ENCODE assay signal across 8 mouse cellular contexts in genomic region chr11:115765103-115765606, GRCm38 (mm10). TPM values are rescaled to one million over a fixed set of nuclear protein-coding genes. Genes with fewer than 3 reads are reported as not detected.
DNase-seq lines count a peak whose midpoint lies in the region; ATAC-seq and TF ChIP-seq lines count a peak whose summit lies in the region.

Gene Tmem94, plus strand, starts transcription at chr11:115765433.

- peak within 1 kb of the TSS; percentile 78 for H3K9ac ChIP-seq in kidney, embryonic 14.5 days (ENCODE audit: low read depth, low read length)
- H3K9ac ChIP-seq in limb, embryonic 15.5 days, result peak within 1 kb of the TSS; percentile 87

- peaks cover 17% of the 10 kb centered on the region for H3K4me1 ChIP-seq in bone marrow macrophage, adult 2 months (ENCODE audit: control insufficient read depth, insufficient read depth, low read length)
- H3K4me1 ChIP-seq in embryonic fibroblast, embryonic 13.5 days (ENCODE audit: control insufficient read depth, insufficient read depth, low read length), result no peaks in the 10 kb centered on the region
- peaks cover 21% of the 10 kb centered on the region for H3K4me1 ChIP-seq in kidney, embryonic 14.5 days (ENCODE audit: control insufficient read depth, insufficient read depth, low read length)
- H3K4me1 ChIP-seq in limb, embryonic 15.5 days, result peaks cover 18% of the 10 kb centered on the region

- H3K36me3 ChIP-seq in kidney, embryonic 14.5 days (ENCODE audit: control insufficient read depth, insufficient read depth, low read length), result no peaks in the 10 kb centered on the region
- H3K36me3 ChIP-seq in limb, embryonic 15.5 days, result no peaks in the 10 kb centered on the region

- H3K4me3 ChIP-seq in bone marrow macrophage, adult 2 months (ENCODE audit: insufficient read depth, low read length), result peak within 1 kb of the TSS; percentile 78
- H3K4me3 ChIP-seq in embryonic fibroblast, embryonic 13.5 days (ENCODE audit: insufficient read depth, low read length), result peak within 1 kb of the TSS; percentile 80
- H3K4me3 ChIP-seq in kidney, embryonic 14.5 days (ENCODE audit: low read length), result peak within 1 kb of the TSS; percentile 81
- peak within 1 kb of the TSS; percentile 87 for H3K4me3 ChIP-seq in limb, embryonic 15.5 days

- WGBS in kidney, embryonic 14.5 days, result under 1% methylated on average over 31 of the region's 32 CpGs
- WGBS in limb, embryonic 15.5 days, result under 1% methylated on average over 32 of the region's 32 CpGs

- peak within 1 kb of the TSS; percentile 33 for H3K27ac ChIP-seq in bone marrow macrophage, adult 2 months (ENCODE audit: insufficient read depth, low read depth, low read length)
- H3K27ac ChIP-seq in embryonic fibroblast, embryonic 13.5 days (ENCODE audit: insufficient read depth, low read length), result peak within 1 kb of the TSS; percentile 63
- H3K27ac ChIP-seq in kidney, embryonic 14.5 days (ENCODE audit: low read depth, low read length), result peak within 1 kb of the TSS; percentile 87
- peak within 1 kb of the TSS; percentile 91 for H3K27ac ChIP-seq in limb, embryonic 15.5 days

- DNase-seq in A20 (ENCODE audit: low read depth, low spot score), result peak; percentile 98
- DNase-seq in heart, adult 9 months (ENCODE audit: low spot score in 2 of 2), result peak; percentile 97 to 98
- DNase-seq in monocyte, adult 2 months (ENCODE audit: low read depth in 1 of 2, low spot score in 2 of 2), result peak; percentile 95
- DNase-seq in spleen, postnatal 36 days (ENCODE audit: low spot score in 2 of 2), result peak; percentile 95 to 97

- H3K9me3 ChIP-seq in kidney, embryonic 14.5 days (ENCODE audit: control insufficient read depth, low read length), result no peaks in the 10 kb centered on the region
- no peaks in the 10 kb centered on the region for H3K9me3 ChIP-seq in limb, embryonic 15.5 days

- H3K4me2 ChIP-seq in kidney, embryonic 14.5 days (replicated peaks; ENCODE audit: low read depth, low read length), result peak within 1 kb of the TSS; percentile 80
- peak within 1 kb of the TSS; percentile 59 for H3K4me2 ChIP-seq in limb, embryonic 15.5 days

- TF ChIP-seq POLR2A in bone marrow macrophage, adult 2 months (IDR thresholded peaks at IDR 0.05; ENCODE audit: borderline replicate concordance, low read depth, low read length), result no peak
- TF ChIP-seq POLR2A in embryonic fibroblast, embryonic 13.5 days (IDR thresholded peaks at IDR 0.05; ENCODE audit: low read depth, low read length), result peak; percentile 65

- peak; percentile 98 for ATAC-seq in kidney, embryonic 14.5 days (ENCODE audit: low FRiP score, low TSS enrichment)
- ATAC-seq in limb, embryonic 15.5 days (ENCODE audit: insufficient number of reproducible peaks, low FRiP score, low TSS enrichment, low read depth), result peak; percentile 93

- TF ChIP-seq CTCF in bone marrow macrophage, adult 2 months (IDR thresholded peaks at IDR 0.05; ENCODE audit: low read depth, low read length), result no peak
- no peak for TF ChIP-seq CTCF in embryonic fibroblast, embryonic 13.5 days (IDR thresholded peaks at IDR 0.05; ENCODE audit: borderline replicate concordance, insufficient read depth, low read length)

- H3K27me3 ChIP-seq in kidney, embryonic 14.5 days (ENCODE audit: control insufficient read depth, insufficient read depth, low read length), result no peaks in the 10 kb centered on the region
- H3K27me3 ChIP-seq in limb, embryonic 15.5 days, result no peaks in the 10 kb centered on the region

RNA-seq across cellular contexts. Expression of gene Tmem94, which starts in this region (rescaled TPM):
- 18.0 and 21.7 TPM in 2 replicates for polyA plus RNA-seq in bone marrow macrophage, adult 2 months (2012; ENCODE audit: insufficient read depth, insufficient read length, missing spikeins)
- 15.1 and 17.4 TPM in 2 replicates for polyA plus RNA-seq in embryonic fibroblast, embryonic 13.5 days (2011; ENCODE audit: insufficient read length, low read depth, missing spikeins)
- 12.4 and 19.9 TPM in 2 replicates for polyA plus RNA-seq in kidney, embryonic 14.5 days (2014; fragmentation: Nextera tagmentation; extraction: Ambion mirVana)
- polyA plus RNA-seq in limb, embryonic 15.5 days (2015; fragmentation: Nextera tagmentation; extraction: Ambion mirVana), result 23.6 and 28.1 TPM in 2 replicates

Comparison
In these comparisons a context has a peak if more than half of its experiments do, and no peak if none do; other contexts are left out.
1. Peak in every context shown above with its lines: DNase-seq, ATAC-seq, H3K4me3 ChIP-seq and H3K27ac ChIP-seq.
2. H3K27ac ChIP-seq: peak in every context shown above with its lines; median percentile 91 in limb, embryonic 15.5 days; 87 in kidney, embryonic 14.5 days; 63 in embryonic fibroblast, embryonic 13.5 days; 33 in bone marrow macrophage, adult 2 months.